Mouse (Mus musculus) liver, adult 2 months (tissue): ENCODE measurements around the gene Egfr.

Experiments used
- CTCF ChIP-seq: fragments of 200-500 bp; IDR thresholded peaks from 2 replicates; pipeline ENCODE4 v1.5.1; 2011; ENCODE audit warnings: low read depth, low read length, control low read depth
- POLR2A ChIP-seq: fragments of 200-500 bp; IDR thresholded peaks from 2 replicates; pipeline ENCODE4 v1.6.1; 2011; ENCODE audit warnings: low read length, control low read depth; ENCODE audit not compliant: insufficient read depth; ENCODE audit errors: extremely low read depth

DNA sequence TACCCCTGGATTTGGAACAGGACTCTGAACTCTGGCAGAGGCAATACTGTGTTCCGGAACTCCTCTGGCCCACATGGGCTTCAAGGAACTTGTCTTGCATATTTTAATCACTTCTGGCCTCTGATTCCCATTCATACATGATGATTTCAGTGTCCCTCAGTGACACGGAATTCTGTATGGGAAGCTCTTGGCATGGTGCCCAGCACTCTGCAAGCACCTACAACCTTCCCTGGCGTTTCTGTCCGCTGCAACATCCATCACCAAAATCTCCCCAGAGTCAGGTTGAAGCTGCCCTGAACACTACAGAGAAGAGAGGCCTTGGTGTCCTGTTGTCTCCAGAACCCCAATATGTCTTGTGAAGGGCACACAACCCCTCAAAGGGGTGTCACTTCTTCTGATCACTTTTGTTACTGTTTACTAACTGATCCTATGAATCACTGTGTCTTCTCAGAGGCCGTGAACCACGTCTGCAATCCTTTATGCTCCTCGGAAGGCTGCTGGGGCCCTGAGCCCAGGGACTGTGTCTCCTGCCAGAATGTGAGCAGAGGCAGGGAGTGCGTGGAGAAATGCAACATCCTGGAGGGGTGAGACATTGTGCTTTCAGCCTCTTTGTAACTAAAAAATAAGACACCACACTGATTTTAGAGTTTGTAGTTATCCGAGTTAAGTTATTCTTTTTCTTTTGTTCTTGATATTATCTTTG, 125.8 kb downstream of the Egfr start:
- TF ChIP-seq CTCF (no peak), POLR2A (no peak)
